Mouse (Mus musculus) kidney, adult 2 months (tissue): ENCODE measurements around the gene Fhdc1.

ENCODE experiments used
- CTCF ChIP-seq: fragments of 200-500 bp; conservative IDR thresholded peaks from 2 replicates; pipeline ENCODE4 v1.5.1; 2011; ENCODE audit warnings: low read depth, mild to moderate bottlenecking, control low read depth, low read length, moderate library complexity, mixed read lengths; ENCODE audit not compliant: insufficient read depth, insufficient read length
- POLR2A ChIP-seq: fragments of 200-500 bp; IDR thresholded peaks from one replicate; pipeline ENCODE4 v1.6.1; 2011; ENCODE audit warnings: low read depth, low read length, control low read depth

- TF ChIP-seq POLR2A (no peak), CTCF (no peak)
Measured at GRCm38 (mm10) chr3:84472527-84472926, 7.7 kb downstream of the Fhdc1 start.
